In genomic region chr6:35303355-35303900, GRCm38 (mm10) we compare ENCODE assay signal across 15 mouse cellular contexts. TPM values are rescaled to one million over a fixed set of nuclear protein-coding genes. Genes with fewer than 3 reads are reported as not detected.
DNase-seq lines count a peak whose midpoint lies in the region; ATAC-seq and TF ChIP-seq lines count a peak whose summit lies in the region.
"Had no signal": no experiment of that assay in that cellular context is flagged by ENCODE, and none has a peak within 500 bp of the region (broad histone marks: within the 10 kb centered on the region; RNA-seq: fewer than 3 reads in every experiment).

No protein-coding gene starts in this region.

- 51% methylated on average over 11 of the region's 11 CpGs for WGBS in intestine, embryonic 14.5 days
- 47% methylated on average over 11 of the region's 11 CpGs for WGBS in intestine, embryonic 16.5 days
- 51% methylated on average over 11 of the region's 11 CpGs for WGBS in liver, embryonic 14.5 days (ENCODE audit: insufficient replicate concordance)
- WGBS in hindbrain, embryonic 11.5 days, result 87% methylated on average over 11 of the region's 11 CpGs

- no peaks in the 10 kb centered on the region for H3K9me3 ChIP-seq in intestine, embryonic 14.5 days (ENCODE audit: control insufficient read depth, low read length)
- no peaks in the 10 kb centered on the region for H3K9me3 ChIP-seq in intestine, embryonic 16.5 days (ENCODE audit: control insufficient read depth, low read length)
- no peaks in the 10 kb centered on the region for H3K9me3 ChIP-seq in liver, embryonic 14.5 days (ENCODE audit: control insufficient read depth, low read length)
- no peaks in the 10 kb centered on the region for H3K9me3 ChIP-seq in hindbrain, embryonic 11.5 days (ENCODE audit: control insufficient read depth, low read length)
- H3K9me3 ChIP-seq: limb, embryonic 15.5 days; megakaryocyte, embryonic 14.5 days; neural tube, embryonic 15.5 days had no signal

- ATAC-seq in intestine, embryonic 14.5 days (replicated peaks; ENCODE audit: low FRiP score, low TSS enrichment, low read depth), result peak; percentile 84
- ATAC-seq in intestine, embryonic 16.5 days, result peak; percentile 99
- peak; percentile 66 for ATAC-seq in liver, embryonic 14.5 days (ENCODE audit: insufficient read depth)
- no peak for ATAC-seq in hindbrain, embryonic 11.5 days (ENCODE audit: low FRiP score)
- ATAC-seq: forebrain, embryonic 14.5 days had no signal

- no peak overlapping the region for H3K9ac ChIP-seq in intestine, embryonic 14.5 days (ENCODE audit: low read length)
- no peak overlapping the region for H3K9ac ChIP-seq in intestine, embryonic 16.5 days (ENCODE audit: low read depth, low read length)
- H3K9ac ChIP-seq in liver, embryonic 14.5 days (replicated peaks), result no peak overlapping the region
- H3K9ac ChIP-seq in hindbrain, embryonic 11.5 days (ENCODE audit: low read depth, low read length), result no peak overlapping the region
- H3K9ac ChIP-seq: limb, embryonic 15.5 days; neural tube, embryonic 15.5 days had no signal

- no peak overlapping the region for H3K27ac ChIP-seq in intestine, embryonic 14.5 days (ENCODE audit: low read depth)
- no peak overlapping the region for H3K27ac ChIP-seq in intestine, embryonic 16.5 days (ENCODE audit: low read length)
- no peak overlapping the region for H3K27ac ChIP-seq in liver, embryonic 14.5 days
- H3K27ac ChIP-seq in hindbrain, embryonic 11.5 days (ENCODE audit: low read depth, low read length), result no peak overlapping the region
- H3K27ac ChIP-seq: limb, embryonic 15.5 days; neural tube, embryonic 15.5 days had no signal

- TF ChIP-seq EP300 in liver, embryonic 14.5 days (IDR thresholded peaks at IDR 0.05; ENCODE audit: low read depth), result no peak

- no peak overlapping the region for H3K4me3 ChIP-seq in intestine, embryonic 14.5 days (ENCODE audit: low read depth, low read length)
- no peak overlapping the region for H3K4me3 ChIP-seq in intestine, embryonic 16.5 days (ENCODE audit: low read length)
- no peak overlapping the region for H3K4me3 ChIP-seq in liver, embryonic 14.5 days (ENCODE audit: insufficient read depth in 1 of 2, low read depth in 2 of 2, low read length in 2 of 2)
- H3K4me3 ChIP-seq in hindbrain, embryonic 11.5 days (ENCODE audit: low read depth, low read length), result no peak overlapping the region
- H3K4me3 ChIP-seq: limb, embryonic 15.5 days; megakaryocyte, embryonic 14.5 days; neural tube, embryonic 15.5 days had no signal

- H3K4me2 ChIP-seq in intestine, embryonic 14.5 days (ENCODE audit: low read length), result no peak overlapping the region
- no peak overlapping the region for H3K4me2 ChIP-seq in intestine, embryonic 16.5 days (ENCODE audit: low read depth, low read length)
- no peak overlapping the region for H3K4me2 ChIP-seq in liver, embryonic 14.5 days (ENCODE audit: low read depth)
- no peak overlapping the region for H3K4me2 ChIP-seq in hindbrain, embryonic 11.5 days (replicated peaks; ENCODE audit: low read depth, low read length)
- H3K4me2 ChIP-seq: limb, embryonic 15.5 days; neural tube, embryonic 15.5 days had no signal

- H3K27me3 ChIP-seq in intestine, embryonic 14.5 days (replicated peaks; ENCODE audit: control insufficient read depth, insufficient read depth, low read length), result no peaks in the 10 kb centered on the region
- no peaks in the 10 kb centered on the region for H3K27me3 ChIP-seq in intestine, embryonic 16.5 days (replicated peaks; ENCODE audit: control insufficient read depth, insufficient read depth, low read length)
- H3K27me3 ChIP-seq in liver, embryonic 14.5 days (ENCODE audit: control insufficient read depth, insufficient read depth, low read length), result no peaks in the 10 kb centered on the region
- no peaks in the 10 kb centered on the region for H3K27me3 ChIP-seq in hindbrain, embryonic 11.5 days (ENCODE audit: control insufficient read depth, insufficient read depth, low read length)
- H3K27me3 ChIP-seq: limb, embryonic 15.5 days; neural tube, embryonic 15.5 days had no signal

- H3K4me1 ChIP-seq in intestine, embryonic 14.5 days (replicated peaks; ENCODE audit: control insufficient read depth, insufficient read depth, low read length), result no peaks in the 10 kb centered on the region; the same call in 1 of the 2 replicates
- H3K4me1 ChIP-seq in intestine, embryonic 16.5 days (ENCODE audit: control insufficient read depth, insufficient read depth, low read length), result peaks cover 3% of the 10 kb centered on the region; the same call in 1 of the 2 replicates
- H3K4me1 ChIP-seq in liver, embryonic 14.5 days (replicated peaks; ENCODE audit: control insufficient read depth in 2 of 2, insufficient read depth in 2 of 2, low read length in 1 of 2), result peaks cover 0 to 5% of the 10 kb centered on the region in 2 experiments; a peak in 2 of 4 replicates
- H3K4me1 ChIP-seq in hindbrain, embryonic 11.5 days (replicated peaks; ENCODE audit: control insufficient read depth, insufficient read depth, low read length), result no peaks in the 10 kb centered on the region
- H3K4me1 ChIP-seq: neural tube, embryonic 15.5 days had no signal

- no peaks in the 10 kb centered on the region for H3K36me3 ChIP-seq in intestine, embryonic 14.5 days (ENCODE audit: control insufficient read depth, insufficient read depth, low read length)
- no peaks in the 10 kb centered on the region for H3K36me3 ChIP-seq in intestine, embryonic 16.5 days (ENCODE audit: control insufficient read depth, insufficient read depth, low read length)
- no peaks in the 10 kb centered on the region for H3K36me3 ChIP-seq in liver, embryonic 14.5 days (replicated peaks; ENCODE audit: control insufficient read depth, insufficient read depth, low read depth)
- H3K36me3 ChIP-seq in hindbrain, embryonic 11.5 days (ENCODE audit: control insufficient read depth, insufficient read depth, low read length), result no peaks in the 10 kb centered on the region
- H3K36me3 ChIP-seq: limb, embryonic 15.5 days; neural tube, embryonic 15.5 days had no signal

- peak; percentile 60 for DNase-seq in intestine, embryonic 14.5 days (ENCODE audit: low spot score)
- DNase-seq in kidney, postnatal 14 days, result peak; percentile 91
- DNase-seq in liver, embryonic 14.5 days (ENCODE audit: low read depth in 3 of 3, low spot score in 3 of 3), result peak; percentile 11 to 20 (median 18)
- no peak for DNase-seq in hindbrain, embryonic 11.5 days (ENCODE audit: low spot score)
- no peak for DNase-seq in cerebellum, adult 11-12 months
- no peak for DNase-seq in spleen, postnatal 14 days (ENCODE audit: low spot score in 2 of 2)
- DNase-seq: cerebellum, adult 2 months; heart, postnatal 14 days; right cerebral cortex, adult 18-20 months; thymus, postnatal 14 days had no signal

- no peak for TF ChIP-seq CTCF in liver, embryonic 14.5 days (IDR thresholded peaks at IDR 0.05; ENCODE audit: low read depth)

RNA-seq across cellular contexts. Expression of gene Slc13a4, which starts 4.5 kb away (rescaled TPM):
- polyA plus RNA-seq in intestine, embryonic 14.5 days (2014; fragmentation: Nextera tagmentation; extraction: Ambion mirVana), result 0.65 and 0.97 TPM in 2 replicates
- 0.27 and 0.43 TPM in 2 replicates for polyA plus RNA-seq in intestine, embryonic 16.5 days (2015; fragmentation: Nextera tagmentation; extraction: Ambion mirVana)
- 0.03 and 0.04 TPM in 2 replicates for polyA plus RNA-seq in liver, embryonic 14.5 days (2012; rRNA removed)
- polyA plus RNA-seq in liver, embryonic 14.5 days (2014; fragmentation: Nextera tagmentation; extraction: Ambion mirVana), result 0.09 and 0.22 TPM in 2 replicates
- polyA plus RNA-seq in hindbrain, embryonic 11.5 days (2014; fragmentation: Nextera tagmentation; extraction: Ambion mirVana), result 0.40 and 0.59 TPM in 2 replicates

RNA-seq across cellular contexts. Expression of gene Fam180a, which starts 22.5 kb away (rescaled TPM):
- 2.1 and 2.2 TPM in 2 replicates for polyA plus RNA-seq in intestine, embryonic 14.5 days (2014; fragmentation: Nextera tagmentation; extraction: Ambion mirVana)
- 1.8 and 2.1 TPM in 2 replicates for polyA plus RNA-seq in intestine, embryonic 16.5 days (2015; fragmentation: Nextera tagmentation; extraction: Ambion mirVana)
- 0.02 and 0.03 TPM in 2 replicates for polyA plus RNA-seq in liver, embryonic 14.5 days (2012; rRNA removed)
- 0.11 and 0.23 TPM in 2 replicates for polyA plus RNA-seq in liver, embryonic 14.5 days (2014; fragmentation: Nextera tagmentation; extraction: Ambion mirVana)
- 0.15 TPM in 1 of 2 replicates, not detected in the other for polyA plus RNA-seq in hindbrain, embryonic 11.5 days (2014; fragmentation: Nextera tagmentation; extraction: Ambion mirVana)

Comparison
In these comparisons a context has a peak if more than half of its experiments do, and no peak if none do; other contexts are left out.
1. DNase-seq: peak in intestine, embryonic 14.5 days (single experiment), kidney, postnatal 14 days (single experiment) and liver, embryonic 14.5 days (3 of 3); none in hindbrain, embryonic 11.5 days (single experiment), cerebellum, adult 11-12 months (single experiment) and spleen, postnatal 14 days (0 of 2).